In genomic region chr9:58160315-58160714, GRCm38 (mm10) we compare ENCODE assay signal across 10 mouse cellular contexts. TPM values are rescaled to one million over a fixed set of nuclear protein-coding genes. Genes with fewer than 3 reads are reported as not detected.
DNase-seq lines count a peak whose midpoint lies in the region; ATAC-seq and TF ChIP-seq lines count a peak whose summit lies in the region.
"Had no signal": no experiment of that assay in that cellular context is flagged by ENCODE, and none has a peak within 500 bp of the region (broad histone marks: within the 10 kb centered on the region; RNA-seq: fewer than 3 reads in every experiment).

No protein-coding gene starts in this region.

- WGBS in forebrain, embryonic 11.5 days: 84% methylated on average over 5 of the region's 5 CpGs
- WGBS in forebrain, embryonic 15.5 days: 87% methylated on average over 5 of the region's 5 CpGs
- 77% methylated on average over 5 of the region's 5 CpGs for WGBS in kidney, postnatal 0 days
- WGBS in embryonic facial prominence, embryonic 10.5 days: 83% methylated on average over 5 of the region's 5 CpGs
- 80% methylated on average over 5 of the region's 5 CpGs for WGBS in limb, embryonic 14.5 days

- no peaks in the 10 kb centered on the region for H3K9me3 ChIP-seq in forebrain, embryonic 11.5 days (ENCODE audit: control insufficient read depth, low read length)
- no peaks in the 10 kb centered on the region for H3K9me3 ChIP-seq in forebrain, embryonic 15.5 days
- H3K9me3 ChIP-seq in kidney, postnatal 0 days (replicated peaks; ENCODE audit: low read length): no peaks in the 10 kb centered on the region
- no peaks in the 10 kb centered on the region for H3K9me3 ChIP-seq in embryonic facial prominence, embryonic 10.5 days
- H3K9me3 ChIP-seq in limb, embryonic 14.5 days (ENCODE audit: control insufficient read depth, low read length): no peaks in the 10 kb centered on the region
- H3K9me3 ChIP-seq: liver, embryonic 13.5 days had no signal

- no peaks in the 10 kb centered on the region for H3K36me3 ChIP-seq in forebrain, embryonic 11.5 days (ENCODE audit: control insufficient read depth, insufficient read depth, low read length)
- no peaks in the 10 kb centered on the region for H3K36me3 ChIP-seq in forebrain, embryonic 15.5 days
- H3K36me3 ChIP-seq in kidney, postnatal 0 days (ENCODE audit: insufficient read depth, low read length): no peaks in the 10 kb centered on the region
- 0 out of 2 replicates have a peak, but pooled peaks cover 5% of the 10 kb centered on the region for H3K36me3 ChIP-seq in embryonic facial prominence, embryonic 10.5 days (replicated peaks)
- peaks cover 10% of the 10 kb centered on the region; the same call in 1 of the 2 replicates for H3K36me3 ChIP-seq in limb, embryonic 14.5 days (ENCODE audit: control insufficient read depth, insufficient read depth, low read length)
- H3K36me3 ChIP-seq: liver, embryonic 13.5 days had no signal

- peak; percentile 8 for DNase-seq in forebrain, embryonic 11.5 days (ENCODE audit: low spot score)
- no peak for DNase-seq in kidney, postnatal 0 days (ENCODE audit: low spot score)
- DNase-seq in kidney, postnatal 36 days: no peak
- no peak for DNase-seq in embryonic facial prominence, embryonic 10.5 days (ENCODE audit: low spot score)
- DNase-seq in limb, embryonic 14.5 days (ENCODE audit: low spot score): no peak
- no peak for DNase-seq in Muller cell, postnatal 12 days (ENCODE audit: inconsistent ontology term)
- no peak for DNase-seq in spleen, adult 18-20 months
- DNase-seq: layer of hippocampus, postnatal 36 days; liver, embryonic 13.5 days had no signal

- no peak overlapping the region for H3K9ac ChIP-seq in forebrain, embryonic 11.5 days (ENCODE audit: low read length)
- H3K9ac ChIP-seq in forebrain, embryonic 15.5 days (replicated peaks): no peak overlapping the region
- no peak overlapping the region for H3K9ac ChIP-seq in kidney, postnatal 0 days (ENCODE audit: low read depth, low read length)
- no peak overlapping the region for H3K9ac ChIP-seq in limb, embryonic 14.5 days (ENCODE audit: low read depth, low read length, severe bottlenecking)
- H3K9ac ChIP-seq: liver, embryonic 13.5 days had no signal

- no peaks in the 10 kb centered on the region for H3K27me3 ChIP-seq in forebrain, embryonic 11.5 days (ENCODE audit: control insufficient read depth, insufficient read depth, low read length)
- no peaks in the 10 kb centered on the region for H3K27me3 ChIP-seq in forebrain, embryonic 15.5 days
- H3K27me3 ChIP-seq in kidney, postnatal 0 days (ENCODE audit: insufficient read depth, low read length): no peaks in the 10 kb centered on the region
- 0 out of 2 replicates have a peak, but pooled peaks cover 5% of the 10 kb centered on the region for H3K27me3 ChIP-seq in embryonic facial prominence, embryonic 10.5 days (replicated peaks; ENCODE audit: low read depth, poor library complexity, severe bottlenecking)
- no peaks in the 10 kb centered on the region for H3K27me3 ChIP-seq in limb, embryonic 14.5 days (ENCODE audit: control insufficient read depth, insufficient read depth, low read length)
- H3K27me3 ChIP-seq: liver, embryonic 13.5 days had no signal

- no peak overlapping the region for H3K4me3 ChIP-seq in forebrain, embryonic 11.5 days (ENCODE audit: low read depth, low read length)
- H3K4me3 ChIP-seq in forebrain, embryonic 15.5 days: no peak overlapping the region
- no peak overlapping the region for H3K4me3 ChIP-seq in kidney, postnatal 0 days (replicated peaks; ENCODE audit: low read depth, low read length)
- H3K4me3 ChIP-seq in embryonic facial prominence, embryonic 10.5 days: no peak overlapping the region
- H3K4me3 ChIP-seq in limb, embryonic 14.5 days (replicated peaks; ENCODE audit: low read length): no peak overlapping the region
- H3K4me3 ChIP-seq: liver, embryonic 13.5 days had no signal

- H3K4me1 ChIP-seq in forebrain, embryonic 11.5 days (replicated peaks; ENCODE audit: control insufficient read depth, insufficient read depth, low read length): 0 out of 2 replicates have a peak, but pooled peaks cover 2% of the 10 kb centered on the region
- H3K4me1 ChIP-seq in forebrain, embryonic 15.5 days: peaks cover 19% of the 10 kb centered on the region
- H3K4me1 ChIP-seq in kidney, postnatal 0 days (replicated peaks; ENCODE audit: insufficient read depth, low read length): 0 out of 2 replicates have a peak, but pooled peaks cover 4% of the 10 kb centered on the region
- peaks cover 61% of the 10 kb centered on the region for H3K4me1 ChIP-seq in embryonic facial prominence, embryonic 10.5 days
- peaks cover 42% of the 10 kb centered on the region for H3K4me1 ChIP-seq in limb, embryonic 14.5 days (ENCODE audit: control insufficient read depth, insufficient read depth, low read length)
- H3K4me1 ChIP-seq: liver, embryonic 13.5 days had no signal

- TF ChIP-seq POLR2A in limb, embryonic 14.5 days (IDR thresholded peaks at IDR 0.05; ENCODE audit: borderline replicate concordance, extremely low read depth, insufficient read depth, insufficient read length): no peak

- no peak for ATAC-seq in forebrain, embryonic 11.5 days (replicated peaks; ENCODE audit: low FRiP score)
- no peak for ATAC-seq in forebrain, embryonic 15.5 days (replicated peaks)
- no peak for ATAC-seq in kidney, postnatal 0 days (replicated peaks; ENCODE audit: low FRiP score, low read depth)
- no peak for ATAC-seq in limb, embryonic 14.5 days (ENCODE audit: low FRiP score, low read depth)

- no peak overlapping the region for H3K4me2 ChIP-seq in forebrain, embryonic 11.5 days (ENCODE audit: low read depth, low read length, severe bottlenecking)
- no peak overlapping the region for H3K4me2 ChIP-seq in forebrain, embryonic 15.5 days (replicated peaks)
- no peak overlapping the region for H3K4me2 ChIP-seq in kidney, postnatal 0 days (ENCODE audit: low read length)
- no peak overlapping the region for H3K4me2 ChIP-seq in limb, embryonic 14.5 days (replicated peaks; ENCODE audit: low read depth, low read length, severe bottlenecking)
- H3K4me2 ChIP-seq: liver, embryonic 13.5 days had no signal

- TF ChIP-seq CTCF in kidney, postnatal 0 days (IDR thresholded peaks at IDR 0.05; ENCODE audit: low read depth): no peak

- H3K27ac ChIP-seq in forebrain, embryonic 11.5 days (ENCODE audit: low read depth, low read length): no peak overlapping the region
- H3K27ac ChIP-seq in forebrain, embryonic 15.5 days (replicated peaks): no peak overlapping the region
- H3K27ac ChIP-seq in kidney, postnatal 0 days: 0 out of 2 replicates have a peak overlapping the region, but pooled peaks have one; percentile 87
- H3K27ac ChIP-seq in embryonic facial prominence, embryonic 10.5 days (replicated peaks): peak overlapping the region; percentile 87
- peak overlapping the region; percentile 98 for H3K27ac ChIP-seq in limb, embryonic 14.5 days (replicated peaks; ENCODE audit: low read depth, low read length)
- H3K27ac ChIP-seq: liver, embryonic 13.5 days had no signal

RNA-seq across cellular contexts. Expression of gene Ccdc33, which starts 41.7 kb away (rescaled TPM):
- 0.88 and 1.1 TPM in 2 replicates for polyA plus RNA-seq in forebrain, embryonic 11.5 days (2014; fragmentation: Nextera tagmentation; extraction: Ambion mirVana)
- polyA plus RNA-seq in forebrain, embryonic 15.5 days (2015; fragmentation: Nextera tagmentation; extraction: Ambion mirVana): 0.93 and 1.1 TPM in 2 replicates
- 0.09 and 0.13 TPM in 2 replicates for polyA plus RNA-seq in kidney, postnatal 0 days (2015; fragmentation: Nextera tagmentation; extraction: Ambion mirVana)
- polyA plus RNA-seq in embryonic facial prominence, embryonic 10.5 days (2016; fragmentation: Nextera tagmentation; extraction: Ambion mirVana): 0.36 and 0.56 TPM in 2 replicates
- polyA plus RNA-seq in limb, embryonic 14.5 days (2012; rRNA removed): 0.11 and 0.24 TPM in 2 replicates
- 0.44 TPM in 1 of 2 replicates, not detected in the other for polyA plus RNA-seq in limb, embryonic 14.5 days (2014; fragmentation: Nextera tagmentation; extraction: Ambion mirVana)
- polyA plus RNA-seq: liver, embryonic 13.5 days had no signal

RNA-seq across cellular contexts. Expression of gene Islr, which starts 43.8 kb away (rescaled TPM):
- polyA plus RNA-seq in forebrain, embryonic 11.5 days (2014; fragmentation: Nextera tagmentation; extraction: Ambion mirVana): 9.4 and 11.7 TPM in 2 replicates
- 15.1 and 16.9 TPM in 2 replicates for polyA plus RNA-seq in forebrain, embryonic 15.5 days (2015; fragmentation: Nextera tagmentation; extraction: Ambion mirVana)
- 54.0 and 60.4 TPM in 2 replicates for polyA plus RNA-seq in kidney, postnatal 0 days (2015; fragmentation: Nextera tagmentation; extraction: Ambion mirVana)
- polyA plus RNA-seq in embryonic facial prominence, embryonic 10.5 days (2016; fragmentation: Nextera tagmentation; extraction: Ambion mirVana): 13.8 and 18.2 TPM in 2 replicates
- 493 and 711 TPM in 2 replicates for polyA plus RNA-seq in limb, embryonic 14.5 days (2012; rRNA removed)
- 143 and 153 TPM in 2 replicates for polyA plus RNA-seq in limb, embryonic 14.5 days (2014; fragmentation: Nextera tagmentation; extraction: Ambion mirVana)

RNA-seq across cellular contexts. Expression of gene Islr2, which starts 43.8 kb away (rescaled TPM):
- polyA plus RNA-seq in forebrain, embryonic 11.5 days (2014; fragmentation: Nextera tagmentation; extraction: Ambion mirVana): 18.1 and 21.1 TPM in 2 replicates
- 83.3 and 83.4 TPM in 2 replicates for polyA plus RNA-seq in forebrain, embryonic 15.5 days (2015; fragmentation: Nextera tagmentation; extraction: Ambion mirVana)
- 0.04 and 0.13 TPM in 2 replicates for polyA plus RNA-seq in kidney, postnatal 0 days (2015; fragmentation: Nextera tagmentation; extraction: Ambion mirVana)
- polyA plus RNA-seq in embryonic facial prominence, embryonic 10.5 days (2016; fragmentation: Nextera tagmentation; extraction: Ambion mirVana): 1.5 and 2.2 TPM in 2 replicates
- polyA plus RNA-seq in limb, embryonic 14.5 days (2012; rRNA removed): 12.2 and 24.8 TPM in 2 replicates
- 1.7 and 2.7 TPM in 2 replicates for polyA plus RNA-seq in limb, embryonic 14.5 days (2014; fragmentation: Nextera tagmentation; extraction: Ambion mirVana)

Comparison
In these comparisons a context has a peak if more than half of its experiments do, and no peak if none do; other contexts are left out.
1. H3K27ac ChIP-seq: peak in kidney, postnatal 0 days (single experiment), embryonic facial prominence, embryonic 10.5 days (single experiment) and limb, embryonic 14.5 days (single experiment); none in forebrain, embryonic 11.5 days (single experiment) and forebrain, embryonic 15.5 days (single experiment).